Mouse (Mus musculus): Measurements from ENCODE around the gene Zbtb16. TPM values are rescaled to one million over a fixed set of nuclear protein-coding genes. Genes with fewer than 3 reads are reported as not detected.

The Zbtb16 gene
- total and polyA plus RNA-seq, 3 experiments, result 0.34 to 3.0 (median 0.90) TPM

GRCm38 (mm10) chr9:48635576-48636350, 200.3 kb downstream of the Zbtb16 start:
- Histone ChIP-seq H3K4me1 (ENCODE audit: control insufficient read depth in 1 of 2, insufficient read depth in 2 of 2) (peaks cover 3 to 6% of the 10 kb centered on the region in 2 experiments; a peak in 1 of 4 replicates), H3K4me2 (ENCODE audit: insufficient read depth, low read depth, poor library complexity, severe bottlenecking) (peak overlapping the region; percentile 62), H3K9me3 (replicated peaks; ENCODE audit: low read length) (no peaks in the 10 kb centered on the region), H3K4me3 (replicated peaks in 1 of 3; ENCODE audit: low read depth in 2 of 3, low read length in 2 of 3, poor library complexity in 1 of 3) (peak overlapping the region in 1 of 3 experiments; percentile 17), H3K27ac (ENCODE audit: insufficient read depth, low read depth) (no peak overlapping the region), H3K36me3 (replicated peaks in 1 of 2; ENCODE audit: control insufficient read depth in 1 of 2, insufficient read depth in 1 of 2, low read length in 1 of 2) (no peaks in the 10 kb centered on the region), H3K79me2 (replicated peaks; ENCODE audit: control insufficient read depth, extremely low read depth, insufficient read depth, poor library complexity, severe bottlenecking) (no peaks in the 10 kb centered on the region), H3K27me3 (replicated peaks) (peaks cover 67% of the 10 kb centered on the region), H3K9ac (ENCODE audit: insufficient read depth, low read depth) (no peak overlapping the region)
- in situ Hi-C loops (cut with MboI; ENCODE audit: low pct_ligation_motif_present, low pct_unique_long_range_greater_than_20kb, low sequenced_read_pairs) (loop anchor here (25.0 kb wide), 1 partner anchor 852 kb away; the partner anchor contains the start of gene Ttc12), dilution Hi-C loops (cut with MboI; ENCODE audit: extremely low pct_ligation_motif_present, extremely low pct_unique_long_range_greater_than_20kb, low sequenced_read_pairs) (no loop called here)
- no peak for DNase-seq (ENCODE audit: extremely low read depth)
- TF ChIP-seq E2F4 (IDR thresholded peaks at IDR 0.05; ENCODE audit: insufficient replicate concordance, low read depth, low read length), result no peak

- Histone ChIP-seq H3K79me2 (replicated peaks; ENCODE audit: control insufficient read depth, extremely low read depth, insufficient read depth, poor library complexity, severe bottlenecking) (no peaks in the 10 kb centered on the region), H3K4me3 (replicated peaks in 1 of 3; ENCODE audit: low read depth in 2 of 3, low read length in 2 of 3, poor library complexity in 1 of 3) (no peak overlapping the region), H3K9ac (ENCODE audit: insufficient read depth, low read depth) (no peak overlapping the region), H3K4me1 (ENCODE audit: control insufficient read depth in 1 of 2, insufficient read depth in 2 of 2) (peaks cover 0 to 6% of the 10 kb centered on the region in 2 experiments; a peak in 1 of 4 replicates), H3K27me3 (replicated peaks) (peaks cover 62% of the 10 kb centered on the region), H3K27ac (ENCODE audit: insufficient read depth, low read depth) (no peak overlapping the region), H3K4me2 (ENCODE audit: insufficient read depth, low read depth, poor library complexity, severe bottlenecking) (no peak overlapping the region), H3K9me3 (replicated peaks; ENCODE audit: low read length) (no peaks in the 10 kb centered on the region), H3K36me3 (replicated peaks in 1 of 2; ENCODE audit: control insufficient read depth in 1 of 2, insufficient read depth in 1 of 2, low read length in 1 of 2) (no peaks in the 10 kb centered on the region)
- dilution Hi-C loops (cut with MboI; ENCODE audit: extremely low pct_ligation_motif_present, extremely low pct_unique_long_range_greater_than_20kb, low sequenced_read_pairs) (no loop called here), in situ Hi-C loops (cut with MboI; ENCODE audit: low pct_ligation_motif_present, low pct_unique_long_range_greater_than_20kb, low sequenced_read_pairs) (loop anchor here (25.0 kb wide), 1 partner anchor 854 kb away; the partner anchor contains the start of gene Ttc12)
- TF ChIP-seq MAZ (IDR thresholded peaks at IDR 0.05; ENCODE audit: low read depth, low read length) (no peak), HCFC1 (IDR thresholded peaks at IDR 0.05; ENCODE audit: low read depth, low read length) (no peak), RAD21 (IDR thresholded peaks at IDR 0.05; ENCODE audit: low read depth, low read length) (no peak), TCF12 (IDR thresholded peaks at IDR 0.05; ENCODE audit: low read depth, low read length) (no peak), USF2 (conservative IDR thresholded peaks at IDR 0.05; ENCODE audit: low read depth, low read length) (no peak), ZNF384 (IDR thresholded peaks at IDR 0.05; ENCODE audit: low read depth, low read length) (no peak), NRF1 (IDR thresholded peaks at IDR 0.05; ENCODE audit: low read depth, low read length) (no peak)
- no peak for DNase-seq (ENCODE audit: extremely low read depth)
These were observed 202.9 kb downstream of the Zbtb16 start for GRCm38 (mm10) chr9:48633147-48633546.

- TF ChIP-seq ELF1 (IDR thresholded peaks at IDR 0.05; ENCODE audit: low read depth, low read length) (no peak), NELFE (IDR thresholded peaks at IDR 0.05; ENCODE audit: low read depth, low read length) (no peak), BHLHE40 (IDR thresholded peaks at IDR 0.05; ENCODE audit: low read depth, low read length) (no peak)
- no peak overlapping the region for H3K4me3 ChIP-seq (replicated peaks in 1 of 3; ENCODE audit: low read depth in 2 of 3, low read length in 2 of 3, poor library complexity in 1 of 3)
- in situ Hi-C loops (cut with MboI; ENCODE audit: low pct_ligation_motif_present, low pct_unique_long_range_greater_than_20kb, low sequenced_read_pairs), result loop anchor here (10.0 kb wide), 1 partner anchor 364 kb away; no protein-coding TSS in a partner anchor
- no peak overlapping the region for H3K27ac ChIP-seq (ENCODE audit: insufficient read depth, low read depth)
- no peak for DNase-seq (ENCODE audit: extremely low read depth)
- no peak overlapping the region for H3K9ac ChIP-seq (ENCODE audit: insufficient read depth, low read depth)
- H3K9me3 ChIP-seq (replicated peaks; ENCODE audit: low read length), result peaks cover 6% of the 10 kb centered on the region
- H3K79me2 ChIP-seq (replicated peaks; ENCODE audit: control insufficient read depth, extremely low read depth, insufficient read depth, poor library complexity, severe bottlenecking), result no peaks in the 10 kb centered on the region
- dilution Hi-C loops (cut with MboI; ENCODE audit: extremely low pct_ligation_motif_present, extremely low pct_unique_long_range_greater_than_20kb, low sequenced_read_pairs), result no loop called here
- no peak overlapping the region for H3K4me2 ChIP-seq (ENCODE audit: insufficient read depth, low read depth, poor library complexity, severe bottlenecking)
- H3K36me3 ChIP-seq (replicated peaks in 1 of 2; ENCODE audit: control insufficient read depth in 1 of 2, insufficient read depth in 1 of 2, low read length in 1 of 2), result no peaks in the 10 kb centered on the region
- H3K4me1 ChIP-seq (ENCODE audit: control insufficient read depth in 1 of 2, insufficient read depth in 2 of 2), result peaks cover 0 to 3% of the 10 kb centered on the region in 2 experiments; a peak in 3 of 4 replicates
- H3K27me3 ChIP-seq (replicated peaks), result peaks cover 10% of the 10 kb centered on the region
These were observed 216.8 kb downstream of the Zbtb16 start for GRCm38 (mm10) chr9:48619268-48619667.
